Mouse (Mus musculus) mouse trophoblast stem cell (cell line): ENCODE measurements around the gene Mcmbp.

ENCODE experiments used
- in situ Hi-C, 2 experiments: fragments of 300-500 bp; cut with MseI, MboI; formaldehyde crosslinking; loops; 2 replicates in 1 of 2; 3 replicates in 1 of 2; pipeline ENCODE4 v1.15.1; 2025

Mcmbp gene

DNA sequence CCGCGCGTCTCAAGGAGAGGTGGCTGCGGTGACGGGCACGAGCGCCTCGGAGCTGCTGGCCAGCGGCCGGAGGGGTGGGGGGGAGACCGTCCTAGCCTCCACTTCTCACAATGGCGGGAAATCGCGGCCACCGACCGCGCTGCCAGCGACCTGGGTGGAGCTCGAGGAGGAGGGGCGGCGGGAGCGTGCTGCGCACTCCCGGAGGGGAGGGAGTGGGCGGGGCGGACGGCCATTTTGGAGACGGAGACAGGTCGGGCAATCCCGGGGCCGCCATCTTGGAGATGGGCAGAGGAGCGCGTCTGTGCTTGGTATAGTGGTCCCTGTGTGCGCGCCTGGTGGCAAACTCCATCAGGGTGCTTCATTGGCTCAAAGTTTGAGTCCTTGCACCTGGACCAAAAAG lies at the start of gene Mcmbp:
Mcmbp (minus strand) TSS at position 162 of the 400 bp plus-strand sequence.
- in situ Hi-C loops = no loop called here

GRCm38 (mm10) chr7:128790045-128790444 lies 49.8 kb upstream of the Mcmbp start:
- in situ Hi-C loops = no loop called here

GRCm38 (mm10) chr7:128781846-128782245 lies 41.6 kb upstream of the Mcmbp start:
- in situ Hi-C loops = no loop called here

GRCm38 (mm10) chr7:128779305-128779704 lies 39.0 kb upstream of the Mcmbp start:
- in situ Hi-C loops = no loop called here

GRCm38 (mm10) chr7:128777201-128777600 lies 36.9 kb upstream of the Mcmbp start:
- in situ Hi-C loops = no loop called here

DNA sequence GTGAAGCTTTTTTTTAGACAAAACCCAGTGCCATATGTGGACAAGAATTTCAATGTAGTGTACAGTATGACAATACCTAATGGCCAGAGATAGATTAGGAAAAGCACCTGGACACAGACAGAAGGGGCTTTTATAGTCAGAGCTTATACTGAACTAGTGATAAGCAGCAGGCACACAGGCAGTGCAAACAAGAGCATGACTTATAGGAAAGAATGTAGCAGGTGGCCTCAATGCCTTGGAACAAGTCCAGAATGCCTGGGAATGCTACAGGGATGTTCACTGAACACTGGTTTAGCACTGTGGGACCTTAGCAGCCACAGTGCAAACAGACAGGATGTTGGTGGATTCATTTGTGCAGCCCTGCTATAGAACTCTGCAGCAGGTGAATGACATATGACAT lies 26.4 kb upstream of the Mcmbp start:
- in situ Hi-C loops = no loop called here

- in situ Hi-C loops = no loop called here
Observed at GRCm38 (mm10) chr7:128758948-128759347, 18.7 kb upstream of the Mcmbp start.

DNA sequence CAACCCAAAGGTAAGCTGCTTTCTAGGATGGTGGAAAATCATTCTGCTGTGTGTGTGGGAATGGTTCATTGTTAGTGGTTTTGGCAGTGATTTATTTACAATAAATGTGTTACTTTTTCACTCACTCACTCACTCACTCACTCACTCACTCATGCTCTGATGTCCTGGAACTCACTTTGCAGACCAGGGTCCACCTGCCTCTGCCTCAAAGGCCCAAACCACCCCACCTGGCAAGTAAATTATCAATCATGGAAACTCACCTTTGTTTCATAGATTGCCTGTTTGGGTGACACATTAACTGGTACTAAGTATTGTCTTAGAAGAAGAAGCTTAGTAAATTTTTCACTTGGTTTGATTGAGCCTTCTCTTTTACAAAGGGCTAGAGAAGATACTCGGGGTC lies 15.1 kb upstream of the Mcmbp start:
- in situ Hi-C loops = no loop called here

DNA sequence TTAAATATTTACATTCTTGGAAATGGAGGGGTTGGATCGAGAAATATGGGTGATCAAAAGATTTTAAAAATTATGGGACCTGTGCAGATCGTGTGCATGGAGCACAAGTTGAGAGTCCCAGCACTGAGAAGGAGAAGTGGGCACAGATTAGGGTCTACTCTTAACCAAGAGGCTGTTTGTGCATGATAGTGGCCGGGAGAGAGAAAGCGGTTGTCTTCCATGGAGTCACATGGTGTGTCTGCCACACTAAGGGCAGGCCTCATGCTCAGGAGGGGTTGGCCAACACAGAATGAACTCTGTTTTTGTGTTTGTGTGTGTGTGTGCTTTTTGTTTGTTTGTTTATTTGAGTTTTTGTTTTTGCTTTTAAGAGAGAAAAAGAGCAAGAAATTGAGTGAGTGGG lies 11.7 kb upstream of the Mcmbp start:
- in situ Hi-C loops = no loop called here

DNA sequence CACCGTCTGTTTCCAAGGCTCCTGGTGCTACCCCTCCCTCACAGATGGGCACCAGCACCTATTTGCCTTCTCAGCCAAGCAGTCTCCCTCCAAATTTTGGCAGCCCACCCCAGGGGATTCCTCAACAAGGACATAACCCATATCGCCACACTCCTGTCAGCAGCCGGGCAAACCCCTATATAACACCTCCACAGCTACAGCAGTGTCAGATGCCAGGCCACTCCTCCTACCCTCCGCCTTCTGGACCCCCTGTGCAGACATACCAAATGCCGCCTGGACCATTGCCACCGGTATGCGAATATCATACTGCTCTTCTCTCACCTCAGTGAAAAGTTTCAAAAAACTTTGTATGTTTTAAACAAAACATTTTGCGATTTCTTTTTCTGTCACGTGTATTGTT lies 10.0 kb upstream of the Mcmbp start:
- in situ Hi-C loops = no loop called here

DNA sequence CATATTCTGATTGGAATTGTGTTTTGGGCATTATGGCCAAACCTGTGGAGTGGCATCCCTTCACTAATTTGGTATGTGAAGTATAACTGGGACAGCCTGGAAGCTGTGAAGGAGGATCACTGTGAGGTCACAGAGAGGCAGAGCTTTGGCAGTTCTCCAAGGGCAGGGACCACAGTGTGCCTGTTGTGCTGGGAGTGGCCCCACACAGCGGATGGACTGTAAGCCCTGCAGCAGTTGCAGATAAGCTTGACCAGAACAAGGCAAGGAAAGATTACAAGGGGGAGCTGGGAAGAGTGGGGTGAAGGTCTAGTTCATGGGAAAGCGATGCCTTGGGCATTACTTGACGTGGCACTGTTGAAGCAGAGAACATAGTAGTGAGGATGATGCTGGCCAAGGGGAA lies 8.5 kb upstream of the Mcmbp start:
- in situ Hi-C loops = no loop called here

GRCm38 (mm10) chr7:128746151-128746550 lies 5.9 kb upstream of the Mcmbp start:
- in situ Hi-C loops = no loop called here

DNA sequence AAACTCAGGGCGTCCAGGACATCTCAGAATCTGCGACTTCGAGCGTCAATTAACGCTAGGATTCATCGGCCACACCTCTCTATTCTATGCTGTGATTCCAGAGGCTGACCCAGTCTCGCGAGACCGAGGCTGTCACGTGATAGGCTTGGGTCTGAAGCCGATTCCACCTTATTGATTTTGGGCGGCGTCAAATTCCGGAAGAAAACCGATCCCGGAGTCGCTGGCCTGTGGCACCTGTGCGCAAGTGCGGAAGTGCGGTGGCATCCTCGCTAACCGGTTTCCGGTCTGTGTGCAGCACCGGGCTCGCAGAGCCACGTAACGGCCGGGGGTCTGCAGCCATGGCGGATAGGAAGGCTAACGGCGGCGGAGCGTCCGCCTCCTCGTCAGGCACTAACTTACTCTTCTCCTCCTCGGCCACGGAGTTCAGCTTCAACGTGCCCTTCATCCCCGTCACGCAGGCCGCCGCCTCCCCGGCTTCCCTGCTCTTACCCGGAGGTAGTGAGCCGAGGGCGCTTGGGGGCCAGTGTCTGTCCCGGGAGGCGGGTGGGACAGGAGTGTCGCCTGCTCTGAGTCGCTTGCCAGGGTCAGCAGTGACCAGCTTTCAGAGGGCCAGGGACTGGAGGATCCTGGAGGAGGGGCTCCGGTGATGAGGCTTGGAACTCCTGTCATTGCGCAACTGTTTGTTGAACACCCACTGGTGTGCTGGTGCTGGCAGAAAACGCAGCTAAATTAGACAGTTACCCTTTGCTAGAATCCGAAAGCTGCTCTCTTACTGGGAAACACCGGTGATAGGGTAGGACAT lies 4.6 kb upstream of the Mcmbp start, which contains the start of gene Sec23ip:
Sec23ip (plus strand) TSS at position 260 of the 802 bp plus-strand sequence.
- in situ Hi-C loops = no loop called here

GRCm38 (mm10) chr7:128743898-128744297 lies 3.6 kb upstream of the Mcmbp start:
- in situ Hi-C loops = no loop called here

- in situ Hi-C loops = no loop called here
Observed at GRCm38 (mm10) chr7:128739462-128740277, 625 bp downstream of the Mcmbp start.

- in situ Hi-C loops = no loop called here
Observed at GRCm38 (mm10) chr7:128739116-128739461, 1.2 kb downstream of the Mcmbp start.

DNA sequence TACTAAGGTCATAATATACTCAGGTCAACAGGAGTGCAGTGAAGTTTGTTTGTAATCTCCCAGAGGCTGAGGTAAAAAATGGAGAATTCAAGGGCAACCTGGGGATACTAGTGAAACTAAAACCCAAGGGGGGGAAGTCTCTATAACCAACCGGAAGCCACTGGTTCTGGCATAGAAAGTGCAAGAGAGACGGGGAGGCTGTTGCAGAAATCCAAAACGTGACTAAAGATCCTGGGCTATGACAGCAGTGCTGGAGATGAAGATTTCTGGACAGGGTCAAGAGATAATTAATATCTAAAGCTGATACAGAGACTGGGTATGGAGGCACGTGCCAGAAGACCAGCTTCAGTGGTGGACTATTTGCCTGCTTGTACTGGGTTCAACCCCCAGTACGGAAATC lies 2.3 kb downstream of the Mcmbp start:
- in situ Hi-C loops = no loop called here

GRCm38 (mm10) chr7:128731585-128731984 lies 8.7 kb downstream of the Mcmbp start:
- in situ Hi-C loops = no loop called here

DNA sequence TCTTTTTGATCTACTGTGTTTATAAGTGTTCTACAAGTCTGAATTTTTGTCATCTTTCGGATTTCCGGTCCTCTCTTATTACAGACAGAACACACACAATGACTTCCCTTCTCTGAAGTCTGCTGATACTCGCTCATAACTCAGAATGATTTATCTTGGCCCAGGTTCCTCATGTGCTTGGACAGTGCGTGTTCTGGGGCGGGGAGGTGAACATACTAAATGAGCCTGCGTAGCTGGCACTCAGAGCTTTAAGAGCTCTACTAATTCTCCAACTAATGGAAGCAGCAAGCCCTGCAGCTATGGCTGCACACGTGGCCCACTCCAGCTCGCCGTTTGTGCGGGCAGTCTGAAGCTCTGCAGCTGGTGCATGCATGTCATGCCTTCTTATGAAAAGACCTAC lies 11.6 kb downstream of the Mcmbp start:
- in situ Hi-C loops = no loop called here

GRCm38 (mm10) chr7:128727701-128728100 lies 12.6 kb downstream of the Mcmbp start:
- in situ Hi-C loops = no loop called here

DNA sequence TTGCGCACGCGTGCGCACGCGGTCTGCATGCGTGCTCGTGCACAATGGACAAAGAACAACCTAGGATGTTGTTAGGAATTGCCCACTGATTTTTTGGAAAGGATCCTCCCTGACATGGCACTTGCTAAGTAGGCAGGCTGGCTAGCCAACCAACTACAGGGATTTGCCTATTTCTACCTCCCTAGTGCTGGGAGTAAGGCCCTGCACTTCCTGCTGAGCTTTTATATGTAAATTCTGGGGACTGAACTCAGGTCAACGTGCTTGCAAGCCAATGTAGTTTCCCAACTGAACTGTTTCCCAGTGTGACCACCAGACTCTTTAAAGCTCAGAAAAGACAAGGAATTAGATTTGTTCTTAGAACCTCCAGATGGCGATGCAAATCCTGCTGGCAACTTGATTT lies 13.3 kb downstream of the Mcmbp start:
- in situ Hi-C loops = no loop called here

GRCm38 (mm10) chr7:128725189-128725588 lies 15.1 kb downstream of the Mcmbp start:
- in situ Hi-C loops = no loop called here

- in situ Hi-C loops = no loop called here
Observed at GRCm38 (mm10) chr7:128724761-128725160, 15.5 kb downstream of the Mcmbp start.
